Mouse (Mus musculus) forebrain, embryonic 16.5 days (tissue): ENCODE measurements around the gene Chst15. TPM values are rescaled to one million over a fixed set of nuclear protein-coding genes. Genes with fewer than 3 reads are reported as not detected.
A peak's percentile ranks its signal among the peaks of the same experiment; 100 is the strongest.

ENCODE experiments used
- ATAC-seq: fragments of 200-750 bp; cut with Nextera tagmentation; 2 replicates; pipeline ENCODE4 v1.8.0; 2017; ENCODE audit warnings: mild to moderate bottlenecking, moderate library complexity
- H3K27ac ChIP-seq: fragments of 300-500 bp; sonication (generic); 2 replicates; pipeline ENCODE4 v1.5.1; 2014; ENCODE audit warnings: low read length, control low read depth
- H3K27me3 ChIP-seq: fragments of 300-500 bp; sonication (generic); replicated peaks from 2 replicates; pipeline ENCODE4 v1.6.1; 2014; ENCODE audit warnings: low read length; ENCODE audit not compliant: control insufficient read depth, insufficient read depth
- H3K36me3 ChIP-seq: fragments of 300-500 bp; sonication (generic); 2 replicates; pipeline ENCODE4 v1.6.1; 2014; ENCODE audit not compliant: control insufficient read depth, insufficient read depth
- H3K4me1 ChIP-seq: fragments of 300-500 bp; sonication (generic); replicated peaks from 2 replicates; pipeline ENCODE4 v1.6.1; 2014; ENCODE audit warnings: low read length; ENCODE audit not compliant: control insufficient read depth, insufficient read depth
- H3K4me2 ChIP-seq: fragments of 300-500 bp; sonication (generic); 2 replicates; pipeline ENCODE4 v1.6.1; 2014; ENCODE audit warnings: mild to moderate bottlenecking, low read length, control low read depth
- H3K4me3 ChIP-seq: fragments of 300-500 bp; sonication (generic); replicated peaks from 2 replicates; pipeline ENCODE4 v1.5.1; 2014; ENCODE audit warnings: mild to moderate bottlenecking, low read length, control low read depth
- H3K9ac ChIP-seq: fragments of 300-500 bp; sonication (generic); replicated peaks from 2 replicates; pipeline ENCODE4 v1.6.1; 2014; ENCODE audit warnings: low read depth, low read length, control low read depth
- H3K9me3 ChIP-seq: fragments of 300-500 bp; sonication (generic); 2 replicates; pipeline ENCODE4 v1.6.1; 2016; ENCODE audit warnings: low read length; ENCODE audit not compliant: control insufficient read depth
- WGBS: fragments of 180-500 bp; shearing (Covaris S2); extraction: QIAGEN DNeasy Blood & Tissue Kit; methylation state at CpG from one replicate; pipeline ENCODE4 v1.1.7; 2014; 5-methylcytosine and 5-hydroxymethylcytosine counted together
- polyA plus RNA-seq: library from polyadenylated mRNA; unstranded; fragments of >200 nt; fragmentation: Nextera tagmentation; extraction: Ambion mirVana; gene quantifications from 2 replicates; pipeline ENCODE4 v1.2.1, GENCODE M21; 2015

Chst15 gene
- polyA plus RNA-seq, 1 experiment from 2014 or later = 23.7 TPM

DNA sequence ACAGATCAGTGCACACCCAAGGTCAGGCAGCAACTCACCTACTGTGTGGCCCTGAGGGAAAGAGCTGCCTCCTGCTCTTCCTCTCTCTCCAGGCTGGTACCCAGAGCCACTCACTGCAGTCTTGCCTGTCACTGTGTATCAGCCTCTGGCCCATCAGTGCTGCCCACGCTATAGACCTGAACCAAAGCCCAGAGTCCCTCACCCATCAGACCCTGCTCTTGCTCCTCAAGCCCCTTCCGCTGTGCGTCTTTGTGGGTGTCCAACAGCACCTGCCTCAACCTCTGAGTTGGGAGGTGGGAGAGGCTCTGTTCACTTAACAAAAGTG is 29.7 kb downstream of the Chst15 start:
- ATAC-seq = no peak
- Histone ChIP-seq H3K4me1 (peaks cover 49% of the 10 kb centered on the region), H3K4me2 (no peak overlapping the region), H3K9me3 (no peaks in the 10 kb centered on the region), H3K9ac (no peak overlapping the region; the same call in 1 of the 2 replicates), H3K27me3 (no peaks in the 10 kb centered on the region), H3K27ac (no peak overlapping the region; the same call in 1 of the 2 replicates), H3K4me3 (no peak overlapping the region), H3K36me3 (no peaks in the 10 kb centered on the region)
- 75% methylated on average over 3 of the region's 3 CpGs for WGBS

DNA sequence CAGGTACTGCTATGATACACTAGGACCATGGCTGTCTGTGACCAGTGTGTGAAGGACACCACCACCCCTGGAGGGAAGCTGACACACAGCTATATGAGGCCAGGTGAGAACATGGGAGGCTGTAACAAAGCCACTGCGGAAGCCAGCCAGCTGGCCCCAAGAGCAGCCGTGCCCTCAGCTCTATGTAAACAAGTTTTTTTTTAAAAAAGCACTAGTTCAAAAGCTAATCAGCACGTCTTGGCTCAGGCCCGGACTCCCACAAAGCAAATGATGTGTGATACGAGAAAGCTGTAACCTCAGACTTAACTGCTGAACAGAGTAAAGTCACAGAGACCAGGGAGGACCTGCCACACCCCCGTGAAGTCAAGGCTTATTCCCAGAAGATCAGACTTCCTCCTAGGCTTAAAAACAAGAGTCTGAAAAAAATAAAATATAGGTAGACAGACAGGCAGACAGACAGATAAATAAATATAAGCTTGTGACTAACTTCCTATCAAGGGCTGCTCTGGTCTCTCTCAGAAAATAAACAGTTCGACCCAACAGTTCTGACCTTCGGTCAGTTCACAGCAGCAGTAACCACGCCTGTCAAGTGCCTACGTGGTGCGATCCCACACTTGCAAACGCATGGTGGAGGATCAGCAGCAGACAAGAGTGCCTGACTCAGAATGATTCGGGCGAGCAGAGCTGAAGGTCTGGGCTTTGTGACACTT is 30.2 kb downstream of the Chst15 start:
- Histone ChIP-seq H3K4me2 (no peak overlapping the region), H3K27ac (peak overlapping the region; percentile 39; the same call in 1 of the 2 replicates), H3K36me3 (no peaks in the 10 kb centered on the region), H3K9me3 (no peaks in the 10 kb centered on the region), H3K27me3 (no peaks in the 10 kb centered on the region), H3K4me1 (peaks cover 54% of the 10 kb centered on the region), H3K4me3 (no peak overlapping the region), H3K9ac (no peak overlapping the region; the same call in 1 of the 2 replicates)
- no peak for ATAC-seq
- WGBS = 53% methylated on average over 14 of the region's 14 CpGs

DNA sequence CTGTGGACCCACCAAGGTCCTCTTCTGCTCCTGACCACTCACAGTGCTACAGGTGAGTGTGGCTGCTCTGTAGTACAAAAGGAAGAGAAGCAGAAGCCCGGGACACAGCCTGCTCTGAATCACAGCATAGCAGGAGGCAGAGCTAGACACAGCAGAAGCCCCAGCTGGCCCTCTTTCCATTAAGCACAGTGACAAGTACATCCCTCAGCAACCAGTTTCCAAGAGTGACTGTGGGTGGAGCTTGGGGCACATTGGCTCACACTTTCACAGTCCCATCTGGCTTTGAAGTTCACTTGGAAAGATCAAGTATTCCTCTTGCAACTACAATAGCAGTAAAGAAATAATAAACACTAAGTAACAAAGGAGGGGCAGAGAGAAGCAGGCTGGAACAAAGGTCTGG is 32.2 kb downstream of the Chst15 start:
- Histone ChIP-seq H3K27me3 (no peaks in the 10 kb centered on the region), H3K9ac (no peak overlapping the region), H3K27ac (peak overlapping the region; percentile 90), H3K4me1 (peaks cover 63% of the 10 kb centered on the region), H3K36me3 (no peaks in the 10 kb centered on the region), H3K9me3 (no peaks in the 10 kb centered on the region), H3K4me2 (no peak overlapping the region), H3K4me3 (no peak overlapping the region)
- 0% methylated on average over 1 of the region's 1 CpGs for WGBS
- ATAC-seq = peak; percentile 74

DNA sequence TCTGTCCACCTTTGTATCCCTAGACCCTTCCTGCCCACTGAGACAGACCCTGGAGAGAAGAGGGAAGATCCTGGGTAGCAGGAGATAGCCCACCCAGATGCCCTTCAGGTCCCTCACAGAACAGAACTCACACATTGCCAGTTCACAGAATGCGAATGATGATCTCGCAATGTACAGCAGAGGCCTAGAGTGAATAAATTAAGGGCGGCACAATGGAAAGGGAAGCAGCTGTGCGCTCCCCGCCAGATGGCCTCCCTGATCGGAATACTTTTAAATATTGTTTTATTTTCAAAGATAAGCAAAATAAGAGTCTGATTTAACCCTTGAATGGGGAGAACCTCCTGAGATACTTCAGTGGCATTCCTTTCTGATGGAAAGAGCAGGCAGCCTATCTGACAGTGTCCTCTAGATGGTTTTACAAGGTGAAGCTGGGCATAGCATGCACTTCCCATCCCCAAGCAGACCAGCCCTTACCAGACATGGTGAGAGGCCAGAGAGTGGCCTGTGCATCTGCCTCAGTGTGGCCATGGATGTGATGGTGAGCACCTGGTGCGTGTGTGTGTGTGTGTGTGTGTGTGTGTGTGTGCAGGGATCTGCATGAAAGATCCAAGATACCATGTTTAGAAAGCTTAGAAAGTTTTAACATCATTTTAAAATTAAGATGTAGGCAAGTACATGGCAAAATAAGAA is 32.8 kb downstream of the Chst15 start:
- Histone ChIP-seq H3K27me3 (no peaks in the 10 kb centered on the region), H3K4me2 (no peak overlapping the region), H3K36me3 (no peaks in the 10 kb centered on the region), H3K4me1 (peaks cover 63% of the 10 kb centered on the region), H3K9me3 (no peaks in the 10 kb centered on the region), H3K9ac (no peak overlapping the region), H3K4me3 (no peak overlapping the region), H3K27ac (peak overlapping the region; percentile 90)
- WGBS = 25% methylated on average over 7 of the region's 7 CpGs
- peak; percentile 66 for ATAC-seq

DNA sequence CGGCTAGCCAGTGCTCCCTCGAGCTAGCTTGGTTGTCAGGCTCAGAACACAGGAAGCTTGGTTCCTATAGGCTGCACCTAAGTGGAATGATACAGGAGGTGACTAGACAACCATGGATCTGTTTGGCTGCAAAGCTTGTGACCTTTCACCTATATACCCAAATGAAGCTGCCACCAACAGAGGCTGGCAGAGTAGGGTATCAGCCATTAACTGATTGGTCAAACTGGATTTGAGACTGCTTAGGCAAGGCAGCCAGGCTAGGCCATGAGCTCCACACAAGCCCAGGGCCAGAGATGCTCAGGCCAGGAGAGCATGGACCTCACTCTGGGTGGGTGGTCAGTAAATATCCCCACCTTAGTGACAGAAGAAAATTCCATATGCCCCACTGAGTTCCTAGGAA is 34.5 kb downstream of the Chst15 start:
- H3K4me1 ChIP-seq = peaks cover 56% of the 10 kb centered on the region
- 82% methylated on average over 2 of the region's 2 CpGs for WGBS
- no peaks in the 10 kb centered on the region for H3K27me3 ChIP-seq

DNA sequence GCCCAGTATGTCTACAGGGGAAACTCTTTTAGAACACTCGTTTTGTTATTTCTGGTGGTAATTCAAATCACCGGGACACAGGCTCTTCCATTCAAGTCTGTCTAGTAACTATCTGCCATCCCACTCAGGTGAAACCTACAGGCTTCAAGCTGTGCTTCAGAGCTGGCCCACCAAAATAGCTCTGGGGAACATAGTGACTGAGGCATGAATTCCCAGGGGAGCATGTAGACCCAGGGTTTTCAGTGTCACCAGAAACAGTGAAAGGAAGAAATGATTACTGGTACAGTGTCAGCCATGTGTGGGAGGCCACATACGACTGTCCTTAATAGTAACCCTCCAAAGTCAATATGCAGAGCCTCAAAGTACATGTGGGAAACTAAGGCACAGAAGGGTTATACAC is 34.9 kb downstream of the Chst15 start:
- Histone ChIP-seq H3K27ac (peak overlapping the region; percentile 52), H3K36me3 (no peaks in the 10 kb centered on the region), H3K4me3 (no peak overlapping the region), H3K4me2 (no peak overlapping the region), H3K27me3 (no peaks in the 10 kb centered on the region), H3K9me3 (no peaks in the 10 kb centered on the region), H3K4me1 (peaks cover 55% of the 10 kb centered on the region), H3K9ac (no peak overlapping the region)
- ATAC-seq = no peak
- WGBS = 68% methylated on average over 3 of the region's 3 CpGs

More for the DNA sequence above, 34.5 kb downstream of the Chst15 start:
- H3K27ac ChIP-seq = peak overlapping the region; percentile 52; the same call in 1 of the 2 replicates
- no peaks in the 10 kb centered on the region for H3K36me3 ChIP-seq
- no peak overlapping the region for H3K4me2 ChIP-seq
- ATAC-seq = no peak
- no peaks in the 10 kb centered on the region for H3K9me3 ChIP-seq
- H3K4me3 ChIP-seq = no peak overlapping the region
- H3K9ac ChIP-seq = no peak overlapping the region

DNA sequence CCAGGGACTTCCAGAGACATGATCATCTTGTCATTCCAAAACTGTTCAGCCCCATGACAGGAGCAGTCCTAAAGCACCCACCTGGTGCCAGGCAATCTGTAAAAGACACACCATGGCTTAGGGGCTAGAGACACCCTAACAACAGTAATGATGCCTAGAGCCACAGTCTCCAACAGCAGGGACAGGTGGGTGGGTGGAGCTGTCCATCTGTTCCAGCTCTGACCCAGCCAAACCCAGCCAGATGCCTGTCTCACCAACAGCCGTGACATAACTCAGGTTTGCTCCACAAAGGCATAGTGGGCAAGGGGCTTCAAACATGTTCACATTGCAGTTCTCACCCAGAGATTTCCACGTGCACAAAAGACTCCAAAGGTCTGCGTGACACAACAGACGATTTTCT is 35.3 kb downstream of the Chst15 start:
- 54% methylated on average over 4 of the region's 4 CpGs for WGBS

DNA sequence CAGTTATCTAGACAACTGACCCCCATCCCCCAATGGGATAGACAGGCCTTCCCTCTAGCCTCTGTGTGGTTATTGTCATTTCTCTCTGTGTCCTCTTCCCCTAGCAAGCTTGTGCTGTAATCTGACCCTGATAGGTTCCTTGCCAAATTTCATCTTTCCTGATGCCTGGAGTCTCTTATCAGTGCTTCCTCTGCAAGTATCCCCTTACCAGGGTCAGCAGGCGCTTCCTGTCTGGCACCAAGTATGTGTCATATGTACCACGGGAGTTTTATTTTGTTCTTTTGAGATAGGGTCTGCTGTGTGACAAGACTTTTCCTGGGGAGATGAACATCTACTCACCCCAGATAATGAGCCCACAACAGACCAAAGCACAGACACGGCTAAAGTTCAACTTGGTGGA is 38.4 kb downstream of the Chst15 start:
- Histone ChIP-seq H3K4me1 (peaks cover 22% of the 10 kb centered on the region), H3K36me3 (no peaks in the 10 kb centered on the region), H3K9me3 (no peaks in the 10 kb centered on the region), H3K4me2 (no peak overlapping the region), H3K27me3 (no peaks in the 10 kb centered on the region), H3K4me3 (no peak overlapping the region), H3K27ac (no peak overlapping the region), H3K9ac (no peak overlapping the region)
- ATAC-seq = no peak
- 92% methylated on average over 3 of the region's 3 CpGs for WGBS

More for the DNA sequence above, 35.3 kb downstream of the Chst15 start:
- peak overlapping the region; percentile 52 for H3K27ac ChIP-seq
- no peaks in the 10 kb centered on the region for H3K27me3 ChIP-seq
- peaks cover 52% of the 10 kb centered on the region for H3K4me1 ChIP-seq
- H3K4me2 ChIP-seq = no peak overlapping the region
- H3K36me3 ChIP-seq = no peaks in the 10 kb centered on the region
- ATAC-seq = peak; percentile 53
- H3K9ac ChIP-seq = no peak overlapping the region
- no peaks in the 10 kb centered on the region for H3K9me3 ChIP-seq
- H3K4me3 ChIP-seq = no peak overlapping the region

DNA sequence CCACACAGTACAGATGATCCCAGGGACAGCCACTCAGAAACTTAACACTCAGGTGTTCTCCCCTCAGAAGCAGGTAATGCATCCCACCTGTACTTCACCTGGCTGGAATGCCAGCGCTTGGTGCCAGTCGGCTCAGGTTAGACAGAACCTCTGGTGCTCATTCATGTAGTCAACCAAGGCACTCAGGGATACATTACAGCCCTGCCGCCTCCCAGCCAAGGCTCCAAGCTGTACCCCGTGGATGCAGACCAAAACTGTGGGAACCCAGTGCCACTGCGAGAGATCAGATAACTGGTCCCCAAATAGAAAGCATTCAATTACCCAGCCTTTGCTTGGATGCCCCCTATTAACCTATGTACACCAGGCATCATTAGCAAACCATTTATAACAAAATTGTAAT is 40.7 kb downstream of the Chst15 start:
- H3K4me1 ChIP-seq = peaks cover 9% of the 10 kb centered on the region
- H3K9ac ChIP-seq = no peak overlapping the region
- WGBS = 48% methylated on average over 5 of the region's 5 CpGs
- H3K4me2 ChIP-seq = no peak overlapping the region
- H3K27ac ChIP-seq = no peak overlapping the region
- no peak overlapping the region for H3K4me3 ChIP-seq
- no peaks in the 10 kb centered on the region for H3K9me3 ChIP-seq
- no peak for ATAC-seq
- H3K36me3 ChIP-seq = no peaks in the 10 kb centered on the region
- no peaks in the 10 kb centered on the region for H3K27me3 ChIP-seq
